Mouse (Mus musculus): ENCODE results near the gene Atad3a. TPM values are rescaled to one million over a fixed set of nuclear protein-coding genes. Genes with fewer than 3 reads are reported as not detected.

Gene Atad3a
- total and polyA plus RNA-seq, 2 experiments from 2014 or later = 99.3 to 128 TPM

- peaks cover 17% of the 10 kb centered on the region; the same call in 1 of the 2 replicates for H3K27me3 ChIP-seq (ENCODE audit: control insufficient read depth, insufficient read depth, low read length)
- H3K4me2 ChIP-seq (ENCODE audit: low read depth, low read length) = peak overlapping the region; percentile 95
- no peaks in the 10 kb centered on the region for H3K36me3 ChIP-seq (replicated peaks; ENCODE audit: control insufficient read depth, insufficient read depth, low read length)
- DNase-seq (ENCODE audit: low spot score) (peak; percentile 15), ATAC-seq (ENCODE audit: insufficient read depth, low read depth) (peak; percentile 68)
- peak overlapping the region; percentile 60 for H3K9ac ChIP-seq (replicated peaks; ENCODE audit: low read depth, low read length)
- TF ChIP-seq CTCF (IDR thresholded peaks at IDR 0.05; ENCODE audit: low read depth) = no peak; the same call in 1 of the 2 replicates
- TF ChIP-seq EP300 (IDR thresholded peaks at IDR 0.05; ENCODE audit: low read depth) = no peak
- peak overlapping the region; percentile 62 for H3K4me3 ChIP-seq (ENCODE audit: low read depth, low read length)
- WGBS = 2% methylated on average over 91 of the region's 92 CpGs
- peak overlapping the region; percentile 39; the same call in 1 of the 2 replicates for H3K27ac ChIP-seq (ENCODE audit: low read depth)
- no peaks in the 10 kb centered on the region for H3K9me3 ChIP-seq (replicated peaks; ENCODE audit: control insufficient read depth, low read length)
- H3K4me1 ChIP-seq (ENCODE audit: control insufficient read depth, insufficient read depth) = 0 out of 2 replicates have a peak, but pooled peaks cover 6% of the 10 kb centered on the region
Observed at GRCm38 (mm10) chr4:155694482-155695401, 66.2 kb downstream of the Atad3a start.

- DNase-seq (ENCODE audit: low spot score) (no peak), ATAC-seq (ENCODE audit: insufficient read depth, low read depth) (peak; percentile 70)
- H3K9ac ChIP-seq (replicated peaks; ENCODE audit: low read depth, low read length) = peak within 1 kb of the TSS; percentile 60
- peaks cover 17% of the 10 kb centered on the region; the same call in 1 of the 2 replicates for H3K27me3 ChIP-seq (ENCODE audit: control insufficient read depth, insufficient read depth, low read length)
- WGBS = under 1% methylated on average over 46 of the region's 47 CpGs
- no peaks in the 10 kb centered on the region for H3K9me3 ChIP-seq (replicated peaks; ENCODE audit: control insufficient read depth, low read length)
- H3K36me3 ChIP-seq (replicated peaks; ENCODE audit: control insufficient read depth, insufficient read depth, low read length) = no peaks in the 10 kb centered on the region
- H3K4me3 ChIP-seq (ENCODE audit: low read depth, low read length) = peak within 1 kb of the TSS; percentile 62
- peak within 1 kb of the TSS; percentile 39; the same call in 1 of the 2 replicates for H3K27ac ChIP-seq (ENCODE audit: low read depth)
- TF ChIP-seq CTCF (IDR thresholded peaks at IDR 0.05; ENCODE audit: low read depth) (peak; percentile 20; the same call in 1 of the 2 replicates), EP300 (IDR thresholded peaks at IDR 0.05; ENCODE audit: low read depth) (no peak)
- H3K4me1 ChIP-seq (ENCODE audit: control insufficient read depth, insufficient read depth) = 0 out of 2 replicates have a peak, but pooled peaks cover 6% of the 10 kb centered on the region
- H3K4me2 ChIP-seq (ENCODE audit: low read depth, low read length) = peak within 1 kb of the TSS; percentile 95
Observed at GRCm38 (mm10) chr4:155694111-155694481, 66.8 kb downstream of the Atad3a start, which contains the start of gene Fndc10. TSS of gene Fndc10 (plus strand) at chr4:155694342.

DNA sequence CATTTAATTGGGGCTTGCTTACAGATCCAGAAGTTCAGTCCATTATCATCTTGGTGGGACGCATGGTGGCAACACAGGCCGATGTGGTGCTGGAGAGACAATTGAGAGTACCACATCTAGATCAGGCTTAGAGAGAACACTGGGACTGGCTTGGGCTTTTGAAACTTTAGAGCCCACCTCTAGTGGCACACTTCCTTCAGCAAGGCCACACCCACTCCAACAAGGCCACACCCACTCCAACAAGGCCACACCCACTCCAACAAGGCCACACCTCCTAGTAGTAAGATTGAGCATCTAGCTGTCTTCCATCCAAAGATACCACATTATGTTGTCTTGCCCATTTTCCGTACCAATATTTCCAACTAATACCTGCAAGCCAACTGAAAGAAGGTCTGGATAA lies 68.5 kb downstream of the Atad3a start:
- Histone ChIP-seq H3K4me1 (ENCODE audit: control insufficient read depth, insufficient read depth) (0 out of 2 replicates have a peak, but pooled peaks cover 6% of the 10 kb centered on the region), H3K27me3 (ENCODE audit: control insufficient read depth, insufficient read depth, low read length) (peaks cover 17% of the 10 kb centered on the region; the same call in 1 of the 2 replicates), H3K9me3 (replicated peaks; ENCODE audit: control insufficient read depth, low read length) (no peaks in the 10 kb centered on the region), H3K4me3 (ENCODE audit: low read depth, low read length) (no peak overlapping the region), H3K9ac (replicated peaks; ENCODE audit: low read depth, low read length) (no peak overlapping the region), H3K4me2 (ENCODE audit: low read depth, low read length) (no peak overlapping the region), H3K36me3 (replicated peaks; ENCODE audit: control insufficient read depth, insufficient read depth, low read length) (no peaks in the 10 kb centered on the region), H3K27ac (ENCODE audit: low read depth) (no peak overlapping the region)
- WGBS = 93% methylated on average over 3 of the region's 3 CpGs
- DNase-seq (ENCODE audit: low spot score) (no peak), ATAC-seq (ENCODE audit: insufficient read depth, low read depth) (no peak)
- no peak for TF ChIP-seq CTCF (IDR thresholded peaks at IDR 0.05; ENCODE audit: low read depth)
- TF ChIP-seq EP300 (IDR thresholded peaks at IDR 0.05; ENCODE audit: low read depth) = no peak

Small RNA genes lying within 50 kb of the gene (microRNA-seq; reads per million reads assigned to microRNA genes)
- not detected for gene Gm27743

Other genes with a start within 250 kb of the Atad3a start
- 48.0 and 52.7 TPM in 2 replicates for gene Nadk, start 198.7 kb downstream of the Atad3a start, total RNA-seq (2014; rRNA removed; ENCODE audit: low replicate concordance)
- gene Nadk, start 198.7 kb downstream of the Atad3a start, polyA plus RNA-seq (2015; fragmentation: Nextera tagmentation; extraction: Ambion mirVana) = 36.0 and 37.4 TPM in 2 replicates
- 11.8 and 14.4 TPM in 2 replicates for gene Slc35e2, start 159.7 kb downstream of the Atad3a start, total RNA-seq (2014; rRNA removed; ENCODE audit: low replicate concordance)
- gene Slc35e2, start 159.7 kb downstream of the Atad3a start, polyA plus RNA-seq (2015; fragmentation: Nextera tagmentation; extraction: Ambion mirVana) = 3.6 and 4.4 TPM in 2 replicates
- gene Cdk11b, start 136.2 kb downstream of the Atad3a start, total RNA-seq (2014; rRNA removed; ENCODE audit: low replicate concordance) = 8.7 and 15.3 TPM in 2 replicates
- gene Cdk11b, start 136.2 kb downstream of the Atad3a start, polyA plus RNA-seq (2015; fragmentation: Nextera tagmentation; extraction: Ambion mirVana) = 36.8 TPM in 2 replicates
- gene Gm10563, start 115.7 kb downstream of the Atad3a start, total RNA-seq (2014; rRNA removed; ENCODE audit: low replicate concordance) = not detected in 2 replicates
- not detected in 2 replicates for gene Gm10563, start 115.7 kb downstream of the Atad3a start, polyA plus RNA-seq (2015; fragmentation: Nextera tagmentation; extraction: Ambion mirVana)
- gene Mmp23, start 107.7 kb downstream of the Atad3a start, total RNA-seq (2014; rRNA removed; ENCODE audit: low replicate concordance) = 66.6 and 76.6 TPM in 2 replicates
- 49.8 and 49.9 TPM in 2 replicates for gene Mmp23, start 107.7 kb downstream of the Atad3a start, polyA plus RNA-seq (2015; fragmentation: Nextera tagmentation; extraction: Ambion mirVana)
- gene Mib2, start 91.9 kb downstream of the Atad3a start, total RNA-seq (2014; rRNA removed; ENCODE audit: low replicate concordance) = 27.3 and 30.4 TPM in 2 replicates
- 9.9 and 12.1 TPM in 2 replicates for gene Mib2, start 91.9 kb downstream of the Atad3a start, polyA plus RNA-seq (2015; fragmentation: Nextera tagmentation; extraction: Ambion mirVana)
- gene Fndc10, start 66.8 kb downstream of the Atad3a start, total RNA-seq (2014; rRNA removed; ENCODE audit: low replicate concordance) = 4.1 and 9.7 TPM in 2 replicates
- 1.8 and 2.1 TPM in 2 replicates for gene Fndc10, start 66.8 kb downstream of the Atad3a start, polyA plus RNA-seq (2015; fragmentation: Nextera tagmentation; extraction: Ambion mirVana)
- gene Ssu72, start 56.3 kb downstream of the Atad3a start, total RNA-seq (2014; rRNA removed; ENCODE audit: low replicate concordance) = 83.6 and 95.7 TPM in 2 replicates
- 106 TPM in 2 replicates for gene Ssu72, start 56.3 kb downstream of the Atad3a start, polyA plus RNA-seq (2015; fragmentation: Nextera tagmentation; extraction: Ambion mirVana)
- 0.57 and 1.7 TPM in 2 replicates for gene Tmem240, start 26.3 kb downstream of the Atad3a start, total RNA-seq (2014; rRNA removed; ENCODE audit: low replicate concordance)
- 0.41 and 0.48 TPM in 2 replicates for gene Tmem240, start 26.3 kb downstream of the Atad3a start, polyA plus RNA-seq (2015; fragmentation: Nextera tagmentation; extraction: Ambion mirVana)
- gene Vwa1, start 13.6 kb upstream of the Atad3a start, total RNA-seq (2014; rRNA removed; ENCODE audit: low replicate concordance) = 15.5 and 20.0 TPM in 2 replicates
- 7.1 and 7.5 TPM in 2 replicates for gene Vwa1, start 13.6 kb upstream of the Atad3a start, polyA plus RNA-seq (2015; fragmentation: Nextera tagmentation; extraction: Ambion mirVana)
- 3.4 and 4.2 TPM in 2 replicates for gene Tmem88b, start 24.8 kb upstream of the Atad3a start, total RNA-seq (2014; rRNA removed; ENCODE audit: low replicate concordance)
- gene Tmem88b, start 24.8 kb upstream of the Atad3a start, polyA plus RNA-seq (2015; fragmentation: Nextera tagmentation; extraction: Ambion mirVana) = 2.5 and 2.9 TPM in 2 replicates
- not detected in 2 replicates for gene Ankrd65, start 29.3 kb upstream of the Atad3a start, total RNA-seq (2014; rRNA removed; ENCODE audit: low replicate concordance)
- 0.26 TPM in 1 of 2 replicates, not detected in the other for gene Ankrd65, start 29.3 kb upstream of the Atad3a start, polyA plus RNA-seq (2015; fragmentation: Nextera tagmentation; extraction: Ambion mirVana)
- 32.2 and 91.4 TPM in 2 replicates for gene Mrpl20, start 41.8 kb upstream of the Atad3a start, total RNA-seq (2014; rRNA removed; ENCODE audit: low replicate concordance)
- gene Mrpl20, start 41.8 kb upstream of the Atad3a start, polyA plus RNA-seq (2015; fragmentation: Nextera tagmentation; extraction: Ambion mirVana) = 188 and 207 TPM in 2 replicates
- gene Ccnl2, start 51.4 kb upstream of the Atad3a start, total RNA-seq (2014; rRNA removed; ENCODE audit: low replicate concordance) = 58.7 and 80.7 TPM in 2 replicates
- gene Ccnl2, start 51.4 kb upstream of the Atad3a start, polyA plus RNA-seq (2015; fragmentation: Nextera tagmentation; extraction: Ambion mirVana) = 79.6 and 83.0 TPM in 2 replicates
- 122 and 146 TPM in 2 replicates for gene Aurkaip1, start 70.2 kb upstream of the Atad3a start, total RNA-seq (2014; rRNA removed; ENCODE audit: low replicate concordance)
- gene Aurkaip1, start 70.2 kb upstream of the Atad3a start, polyA plus RNA-seq (2015; fragmentation: Nextera tagmentation; extraction: Ambion mirVana) = 155 TPM in 2 replicates
- 99.5 and 113 TPM in 2 replicates for gene Mxra8, start 78.6 kb upstream of the Atad3a start, total RNA-seq (2014; rRNA removed; ENCODE audit: low replicate concordance)
- gene Mxra8, start 78.6 kb upstream of the Atad3a start, polyA plus RNA-seq (2015; fragmentation: Nextera tagmentation; extraction: Ambion mirVana) = 57.8 and 62.6 TPM in 2 replicates
- gene Dvl1, start 86.3 kb upstream of the Atad3a start, total RNA-seq (2014; rRNA removed; ENCODE audit: low replicate concordance) = 49.5 and 76.4 TPM in 2 replicates
- gene Dvl1, start 86.3 kb upstream of the Atad3a start, polyA plus RNA-seq (2015; fragmentation: Nextera tagmentation; extraction: Ambion mirVana) = 2.8 and 2.9 TPM in 2 replicates
- gene Tas1r3, start 102.3 kb upstream of the Atad3a start, total RNA-seq (2014; rRNA removed; ENCODE audit: low replicate concordance) = 0.11 and 0.19 TPM in 2 replicates
- 0.04 and 0.05 TPM in 2 replicates for gene Tas1r3, start 102.3 kb upstream of the Atad3a start, polyA plus RNA-seq (2015; fragmentation: Nextera tagmentation; extraction: Ambion mirVana)
- 9.8 and 11.8 TPM in 2 replicates for gene Cptp, start 108.3 kb upstream of the Atad3a start, total RNA-seq (2014; rRNA removed; ENCODE audit: low replicate concordance)
- gene Cptp, start 108.3 kb upstream of the Atad3a start, polyA plus RNA-seq (2015; fragmentation: Nextera tagmentation; extraction: Ambion mirVana) = 7.0 and 7.2 TPM in 2 replicates
- 19.0 and 25.1 TPM in 2 replicates for gene Ints11, start 108.5 kb upstream of the Atad3a start, total RNA-seq (2014; rRNA removed; ENCODE audit: low replicate concordance)
- 20.0 and 21.6 TPM in 2 replicates for gene Ints11, start 108.5 kb upstream of the Atad3a start, polyA plus RNA-seq (2015; fragmentation: Nextera tagmentation; extraction: Ambion mirVana)
- 31.3 and 33.9 TPM in 2 replicates for gene Pusl1, start 130.7 kb upstream of the Atad3a start, total RNA-seq (2014; rRNA removed; ENCODE audit: low replicate concordance)
- gene Pusl1, start 130.7 kb upstream of the Atad3a start, polyA plus RNA-seq (2015; fragmentation: Nextera tagmentation; extraction: Ambion mirVana) = 20.1 and 22.3 TPM in 2 replicates
- gene Acap3, start 130.7 kb upstream of the Atad3a start, total RNA-seq (2014; rRNA removed; ENCODE audit: low replicate concordance) = 16.3 and 31.2 TPM in 2 replicates
- gene Acap3, start 130.7 kb upstream of the Atad3a start, polyA plus RNA-seq (2015; fragmentation: Nextera tagmentation; extraction: Ambion mirVana) = 5.8 and 6.4 TPM in 2 replicates
- gene Ube2j2, start 182.7 kb upstream of the Atad3a start, total RNA-seq (2014; rRNA removed; ENCODE audit: low replicate concordance) = 46.4 and 46.8 TPM in 2 replicates
- gene Ube2j2, start 182.7 kb upstream of the Atad3a start, polyA plus RNA-seq (2015; fragmentation: Nextera tagmentation; extraction: Ambion mirVana) = 63.3 and 66.9 TPM in 2 replicates
- 42.5 and 51.4 TPM in 2 replicates for gene C1qtnf12, start 201.2 kb upstream of the Atad3a start, total RNA-seq (2014; rRNA removed; ENCODE audit: low replicate concordance)
- gene C1qtnf12, start 201.2 kb upstream of the Atad3a start, polyA plus RNA-seq (2015; fragmentation: Nextera tagmentation; extraction: Ambion mirVana) = 20.5 and 20.8 TPM in 2 replicates
- 3.9 and 11.2 TPM in 2 replicates for gene B3galt6, start 231.6 kb upstream of the Atad3a start, total RNA-seq (2014; rRNA removed; ENCODE audit: low replicate concordance)
- gene B3galt6, start 231.6 kb upstream of the Atad3a start, polyA plus RNA-seq (2015; fragmentation: Nextera tagmentation; extraction: Ambion mirVana) = 5.0 and 5.7 TPM in 2 replicates
- gene Sdf4, start 231.8 kb upstream of the Atad3a start, total RNA-seq (2014; rRNA removed; ENCODE audit: low replicate concordance) = 88.4 and 114 TPM in 2 replicates
- gene Sdf4, start 231.8 kb upstream of the Atad3a start, polyA plus RNA-seq (2015; fragmentation: Nextera tagmentation; extraction: Ambion mirVana) = 102 and 105 TPM in 2 replicates

Measured in heart, postnatal 0 days (tissue).